Mouse (Mus musculus) mature B cell (primary cell): ENCODE measurements around the gene Pnpla5.
"Not testable (repeated sequence)": the region's sequence is repeated elsewhere in the genome, so short reads cannot be mapped to it uniquely, and the experiment has no call there.

Experiments used
- in situ Hi-C: fragments of 300-500 bp; cut with MboI; formaldehyde crosslinking; loops from 2 replicates; pipeline ENCODE4 v1.14.3; 2019

Pnpla5 gene

DNA sequence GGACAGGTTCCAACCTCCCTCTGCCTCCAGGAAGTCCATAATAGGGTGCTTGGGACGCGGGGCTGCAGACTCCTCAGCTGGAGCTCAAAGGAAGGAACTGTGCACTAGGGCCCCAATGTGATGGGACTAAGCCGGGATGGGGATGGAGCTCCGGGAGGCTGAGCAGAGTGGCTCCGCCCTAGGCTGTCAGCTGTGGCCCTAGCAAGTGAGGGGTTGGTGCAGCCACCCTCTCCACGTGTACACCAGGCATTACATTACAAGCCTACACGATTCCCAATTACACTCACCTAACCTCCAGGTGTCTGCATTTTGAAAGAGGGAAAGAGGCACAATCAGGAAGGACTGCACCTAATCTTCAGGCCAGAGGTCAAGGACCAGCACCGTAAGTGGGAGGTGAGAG is at the start of gene Pnpla5:
Gene Pnpla5 (minus strand): TSS at position 101 of the 400 bp plus-strand sequence.
- in situ Hi-C loops, result no loop called here

DNA sequence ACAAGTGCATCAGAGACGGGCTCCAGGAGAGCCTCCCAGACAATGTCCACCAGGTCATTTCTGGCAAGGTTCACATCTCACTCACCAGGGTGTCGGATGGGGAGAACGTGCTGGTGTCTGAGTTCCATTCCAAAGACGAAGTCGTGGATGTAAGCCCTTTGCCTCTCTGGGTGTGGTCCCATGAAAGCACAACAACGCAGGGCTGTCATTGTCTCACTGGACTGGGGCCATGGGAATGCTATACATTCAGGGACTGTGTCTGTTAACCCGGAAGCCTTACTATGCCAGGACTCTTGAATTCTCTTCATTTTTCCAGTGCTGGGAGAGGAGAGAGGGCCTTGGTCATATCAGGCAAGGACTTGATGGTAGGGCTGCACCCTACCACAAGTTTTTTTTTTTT is 48.2 kb upstream of the Pnpla5 start:
- in situ Hi-C loops, result no loop called here

DNA sequence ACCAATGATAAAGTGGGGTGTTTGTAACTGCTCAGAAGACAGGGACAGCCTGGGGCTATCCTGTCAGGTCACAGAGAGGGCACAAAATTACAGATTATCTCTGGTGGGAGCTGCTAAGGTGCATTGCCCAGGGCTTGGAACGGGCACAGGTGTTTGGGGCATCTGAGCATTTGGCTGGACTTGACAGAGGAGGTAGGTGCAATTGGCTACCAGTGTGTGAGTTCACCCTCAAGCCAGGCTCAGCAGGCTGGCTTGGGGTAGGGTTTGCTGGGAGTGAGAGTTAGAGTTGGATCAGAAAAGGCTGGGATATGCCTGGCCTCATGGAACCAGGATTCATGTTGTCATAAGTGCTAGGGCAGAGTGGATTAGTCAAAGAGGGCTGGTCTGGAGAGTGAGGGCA is 46.5 kb upstream of the Pnpla5 start:
- in situ Hi-C loops, result no loop called here

DNA sequence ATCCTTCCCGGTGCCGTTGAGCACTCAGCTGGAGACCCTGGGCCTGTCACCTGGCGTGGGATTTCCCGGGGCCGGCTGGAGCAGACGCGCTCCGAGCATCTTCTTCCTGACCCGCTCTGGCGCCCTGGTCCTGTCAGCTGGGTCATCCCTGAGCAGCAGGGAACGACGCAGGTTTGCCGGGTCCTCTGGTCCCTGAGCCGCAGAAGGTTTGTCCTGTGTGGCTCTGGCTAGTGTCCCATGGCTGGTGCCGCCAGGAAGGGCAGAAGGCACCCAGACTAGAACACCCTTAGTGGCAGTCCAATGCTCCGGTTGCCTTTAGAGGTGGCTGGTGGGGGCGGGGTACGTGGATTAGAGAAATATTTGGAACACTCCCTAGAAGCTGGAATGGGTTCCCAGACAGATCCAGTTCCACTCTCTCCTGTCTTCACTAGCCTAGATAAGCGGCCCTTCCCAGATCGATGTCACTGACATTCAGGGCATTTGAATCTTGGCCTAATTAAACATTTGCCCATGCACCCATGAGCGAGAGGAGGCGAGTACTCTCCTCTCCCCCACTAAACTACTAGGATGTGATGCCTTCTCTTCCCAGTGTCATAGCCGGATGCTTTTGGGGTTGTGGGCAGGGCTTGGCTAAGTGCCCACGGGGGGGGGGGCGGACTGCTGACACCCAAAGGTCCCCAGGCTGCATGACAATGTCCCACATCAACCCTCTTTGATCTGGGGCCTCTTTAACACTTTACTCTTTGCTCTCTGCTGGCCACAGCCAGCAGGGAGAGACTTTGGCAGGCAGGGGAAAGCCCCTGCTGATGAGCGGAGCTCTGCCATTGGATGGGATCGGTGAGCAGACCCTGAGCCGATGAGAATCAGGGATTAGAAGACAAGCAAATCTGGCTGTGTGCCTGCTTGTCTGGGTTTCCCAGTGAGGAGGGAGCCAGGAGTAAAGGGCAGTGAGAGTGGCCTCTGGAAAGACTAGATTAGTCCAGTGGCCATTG is 45.5 kb upstream of the Pnpla5 start:
- in situ Hi-C loops, result no loop called here

DNA sequence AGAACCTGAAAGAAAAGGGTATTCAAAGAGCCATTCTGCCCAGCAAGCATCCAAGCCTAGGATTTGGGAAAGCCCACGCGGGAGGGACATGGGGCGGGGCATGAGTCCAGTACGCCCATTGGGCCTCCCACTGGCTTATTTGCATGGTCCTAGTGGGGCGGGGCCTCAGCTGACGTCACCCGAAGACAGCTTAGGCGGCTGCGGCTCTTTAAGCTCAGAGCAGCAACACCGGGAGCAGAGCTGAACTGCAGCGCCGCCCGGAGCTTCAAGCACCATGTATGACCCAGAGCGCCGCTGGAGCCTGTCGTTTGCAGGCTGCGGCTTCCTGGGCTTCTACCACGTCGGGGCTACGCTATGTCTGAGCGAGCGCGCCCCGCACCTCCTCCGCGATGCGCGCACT is 44.6 kb upstream of the Pnpla5 start, which contains the start of gene Pnpla3:
Gene Pnpla3 (plus strand): TSS at position 238 of the 400 bp plus-strand sequence.
- in situ Hi-C loops, result no loop called here

DNA sequence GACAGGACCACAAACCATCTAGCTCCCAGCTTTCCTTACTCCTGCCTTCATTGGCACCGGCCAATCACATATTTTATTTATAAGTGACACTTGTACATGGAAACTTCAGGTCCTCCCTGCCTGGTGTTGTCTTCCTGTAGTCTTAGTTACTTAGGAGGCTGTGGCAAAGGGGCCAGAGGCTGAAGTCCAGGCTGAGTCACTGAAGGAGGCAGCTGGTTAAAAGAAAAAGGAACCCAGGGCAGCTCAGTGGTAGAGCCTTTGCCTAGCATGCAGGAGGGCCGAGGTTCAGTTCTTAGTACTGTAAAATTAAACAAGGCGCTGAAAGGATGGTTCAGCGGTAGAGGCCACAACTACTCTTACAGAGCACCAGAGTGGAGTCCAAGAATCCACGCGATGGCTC is 43.8 kb upstream of the Pnpla5 start:
- in situ Hi-C loops, result no loop called here

DNA sequence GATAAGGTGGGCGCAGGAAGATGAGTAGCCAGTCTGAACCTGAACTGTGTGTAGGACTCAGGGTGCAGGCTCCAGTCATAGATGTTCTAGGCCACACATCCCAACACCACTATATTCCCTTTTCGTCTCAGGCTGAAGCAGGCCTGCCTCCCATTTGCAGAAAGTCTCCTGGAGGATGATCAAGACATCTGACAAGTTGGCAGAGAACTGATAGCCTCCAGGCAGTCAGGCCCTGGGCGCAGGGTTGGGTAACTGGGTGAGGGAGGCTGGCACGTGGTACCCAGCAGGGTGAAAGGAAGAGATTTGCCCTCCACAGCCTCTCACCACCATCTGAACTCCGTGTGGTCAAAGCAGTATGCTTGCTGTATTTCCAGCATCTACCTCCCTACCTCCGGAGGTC is 38.9 kb upstream of the Pnpla5 start:
- in situ Hi-C loops, result no loop called here

DNA sequence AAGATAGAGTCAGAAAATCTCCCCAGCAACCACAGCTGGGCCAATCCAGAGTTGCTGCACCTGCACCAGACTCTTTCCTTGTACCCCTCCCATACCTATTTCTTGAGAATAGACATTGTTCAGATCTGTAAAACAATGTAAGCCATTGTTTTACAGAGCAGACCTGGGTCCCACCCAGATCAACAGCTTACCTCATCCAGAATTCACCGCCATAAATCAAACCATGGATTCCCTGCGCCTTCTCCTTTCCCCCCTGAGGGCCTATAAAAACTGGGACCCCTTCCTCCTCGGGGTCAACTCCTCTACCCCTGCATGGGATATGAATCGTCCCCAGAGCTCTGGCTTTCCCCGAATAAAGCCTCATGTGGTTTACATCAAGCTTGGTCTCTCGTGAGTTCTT is 34.6 kb upstream of the Pnpla5 start:
- in situ Hi-C loops, result not testable (repeated sequence)

DNA sequence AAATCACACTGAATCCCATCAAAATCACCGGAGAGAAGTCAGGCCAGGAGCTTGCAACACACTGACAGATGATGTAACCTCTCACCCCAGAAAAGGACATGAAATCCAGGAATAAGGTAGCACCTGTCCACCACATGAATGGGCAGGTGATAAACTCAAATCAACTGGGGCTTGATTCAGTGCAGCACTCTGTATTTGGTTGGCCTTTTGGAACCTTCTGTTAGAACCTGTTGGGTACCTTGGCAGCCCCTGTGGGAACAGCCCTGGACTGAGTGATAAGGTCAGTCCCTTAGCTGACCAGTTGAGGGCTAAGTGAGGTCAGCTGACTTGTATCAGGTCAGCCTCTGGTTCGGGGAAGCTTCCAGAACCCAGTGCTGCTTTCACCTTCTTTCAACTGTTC is 33.2 kb upstream of the Pnpla5 start:
- in situ Hi-C loops, result no loop called here

DNA sequence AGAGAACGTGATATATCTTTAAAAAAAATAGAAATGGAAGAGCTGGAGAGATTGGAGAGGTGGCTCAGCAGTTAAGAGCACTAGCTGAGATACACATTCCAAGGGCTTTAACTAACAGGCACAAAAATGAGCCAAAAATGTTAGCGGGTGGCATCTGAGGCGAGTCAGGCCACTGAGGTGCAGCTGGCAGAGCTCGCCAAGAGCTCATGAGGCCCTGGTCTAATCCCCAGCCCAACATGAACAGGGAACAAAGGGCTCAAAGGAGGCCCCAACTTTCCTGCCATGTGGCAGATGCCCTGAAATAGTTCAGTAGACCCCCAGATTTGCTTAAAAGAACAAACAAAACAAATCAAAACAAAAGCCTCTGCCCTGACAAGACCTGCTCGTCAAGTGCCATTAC is 18.0 kb upstream of the Pnpla5 start:
- in situ Hi-C loops, result no loop called here

DNA sequence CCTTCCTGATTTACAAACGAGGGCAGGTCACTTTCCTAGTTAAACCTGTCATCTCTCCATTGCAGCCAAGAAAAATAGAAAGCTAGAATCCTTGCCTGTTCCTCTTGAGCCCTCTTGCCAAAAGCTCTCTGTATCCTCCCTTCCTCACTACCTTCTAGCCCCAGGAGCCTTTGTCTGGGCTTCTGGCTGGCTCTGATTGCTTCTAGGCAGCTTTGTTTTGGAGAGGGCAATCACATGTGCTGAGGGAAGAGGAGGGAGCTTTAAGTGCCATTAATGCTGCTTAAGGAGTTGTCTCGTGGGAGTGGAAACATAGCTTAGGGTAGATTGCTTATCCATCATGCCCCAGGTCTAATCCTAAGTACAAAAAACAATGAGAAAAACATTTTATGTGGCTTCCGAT is 17.1 kb upstream of the Pnpla5 start:
- in situ Hi-C loops, result no loop called here

DNA sequence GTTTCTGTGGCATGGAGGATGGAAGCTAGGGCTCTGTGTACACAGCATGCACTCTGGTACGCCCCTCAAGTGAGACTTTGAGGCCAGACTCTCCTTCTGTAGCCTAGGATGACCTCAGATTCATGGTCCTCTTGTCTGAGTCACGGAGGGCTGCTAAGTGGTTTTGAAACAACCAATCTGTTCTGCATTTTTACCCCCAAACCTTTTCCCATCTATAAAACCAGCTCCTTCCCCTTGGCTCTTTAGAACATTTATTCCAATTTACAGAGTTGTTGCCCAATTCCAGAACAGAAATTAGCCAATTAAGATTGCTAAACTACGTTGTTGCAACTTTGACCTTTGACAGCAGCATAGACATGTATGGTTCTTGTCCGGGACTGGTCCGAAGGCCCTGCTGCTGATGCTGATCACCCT is 16.6 kb upstream of the Pnpla5 start:
- in situ Hi-C loops, result no loop called here

DNA sequence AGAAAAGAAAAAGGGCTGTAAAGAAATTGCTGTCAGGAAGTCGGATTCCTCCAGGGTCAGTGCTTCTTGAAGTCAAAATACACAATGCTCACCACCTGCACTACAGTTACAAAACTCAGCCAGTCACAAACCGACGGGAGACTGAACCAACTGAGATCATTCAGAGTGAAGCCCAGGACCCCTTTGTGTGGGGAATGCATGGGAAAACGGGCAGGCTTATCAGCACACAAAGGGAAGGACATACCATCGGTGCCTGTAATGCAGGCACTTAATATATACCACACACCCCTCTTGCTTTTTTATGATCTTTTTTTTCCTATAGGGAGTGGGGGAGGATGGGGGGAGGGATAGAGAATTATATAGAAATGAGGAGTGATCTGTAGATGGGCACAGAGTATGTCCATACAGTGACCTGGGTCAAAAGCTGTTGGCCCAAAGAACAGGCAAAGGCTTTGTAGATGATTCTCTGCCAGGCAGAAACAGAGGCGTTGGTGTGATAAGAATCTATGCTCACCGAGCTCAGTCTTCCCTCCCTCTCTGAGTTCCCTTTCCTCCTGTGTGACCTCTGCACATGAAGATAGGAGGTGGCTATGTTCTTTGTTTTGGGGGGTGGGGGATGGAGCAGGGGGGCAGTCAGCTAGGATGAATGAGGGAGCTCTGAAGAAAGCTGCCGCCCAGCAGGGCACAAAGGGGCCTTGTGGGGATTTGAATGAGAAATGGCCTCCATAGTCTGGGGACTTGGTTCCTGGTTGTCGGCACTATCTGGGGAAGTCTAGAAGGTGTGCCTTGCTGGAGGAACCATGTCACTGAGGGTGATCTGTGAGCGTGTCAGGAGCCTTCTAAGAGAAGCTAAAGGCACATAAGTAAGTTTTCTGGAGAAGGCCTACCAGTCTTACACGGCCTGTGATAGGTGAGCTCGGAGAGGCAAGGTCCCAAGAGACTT is 13.8 kb upstream of the Pnpla5 start:
- in situ Hi-C loops, result no loop called here

DNA sequence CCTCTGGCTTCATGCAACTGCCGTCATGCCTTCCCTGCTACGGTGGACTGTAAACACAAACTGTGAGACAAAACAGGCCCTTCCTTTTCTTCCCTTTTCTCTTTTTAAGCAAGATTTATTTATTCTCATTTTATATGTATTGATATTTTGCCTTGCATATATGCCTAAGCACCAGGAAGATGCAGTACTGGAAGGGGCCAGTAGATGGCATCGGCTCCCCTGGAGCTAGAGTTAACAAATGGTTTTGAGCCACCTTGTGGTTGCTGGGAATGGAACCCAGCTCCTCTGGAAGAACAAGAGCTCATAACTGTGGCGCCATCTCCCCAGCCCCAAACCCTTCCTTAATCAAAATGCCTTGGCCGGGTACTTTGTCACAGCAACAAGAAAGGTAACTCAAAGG is 12.5 kb upstream of the Pnpla5 start:
- in situ Hi-C loops, result no loop called here

DNA sequence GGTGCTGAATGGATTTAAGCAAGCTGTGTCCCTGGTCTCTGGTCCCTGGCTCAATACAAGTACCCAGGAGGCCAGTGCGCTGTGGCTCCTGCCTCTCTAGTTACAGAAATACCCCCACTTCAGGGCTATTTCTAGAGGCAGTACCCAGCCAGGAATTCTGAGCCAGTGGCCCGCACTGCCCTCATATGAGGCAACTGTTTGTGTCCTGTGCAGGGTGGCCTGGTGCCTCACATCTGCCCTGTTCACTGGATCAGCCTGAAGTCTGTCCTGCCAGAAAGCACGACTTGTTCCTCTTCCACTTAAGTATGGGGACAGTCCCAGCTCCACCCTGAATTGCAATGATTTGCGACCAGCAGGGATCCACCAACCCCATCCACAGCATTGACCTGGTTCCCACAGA is 10.5 kb upstream of the Pnpla5 start:
- in situ Hi-C loops, result no loop called here

DNA sequence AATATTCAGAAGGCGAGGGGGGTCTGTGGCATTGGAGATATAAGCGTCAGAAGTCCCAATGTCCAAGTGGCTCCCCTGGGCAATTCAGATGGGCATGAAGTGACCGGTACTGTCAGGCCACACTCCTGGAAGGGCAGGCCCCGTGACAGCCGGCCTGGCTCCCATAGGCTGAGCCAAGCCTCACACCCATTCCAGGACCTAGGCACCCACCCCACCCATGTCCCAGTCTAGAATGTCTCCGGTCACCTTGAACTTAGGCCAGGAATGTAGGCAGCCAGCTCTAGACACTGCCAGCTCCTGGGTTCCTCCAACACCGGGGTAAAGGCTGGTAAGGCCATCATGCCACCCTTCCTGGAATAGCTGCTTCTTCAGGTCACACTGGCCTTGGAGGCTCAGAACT is 9.0 kb upstream of the Pnpla5 start:
- in situ Hi-C loops, result no loop called here

DNA sequence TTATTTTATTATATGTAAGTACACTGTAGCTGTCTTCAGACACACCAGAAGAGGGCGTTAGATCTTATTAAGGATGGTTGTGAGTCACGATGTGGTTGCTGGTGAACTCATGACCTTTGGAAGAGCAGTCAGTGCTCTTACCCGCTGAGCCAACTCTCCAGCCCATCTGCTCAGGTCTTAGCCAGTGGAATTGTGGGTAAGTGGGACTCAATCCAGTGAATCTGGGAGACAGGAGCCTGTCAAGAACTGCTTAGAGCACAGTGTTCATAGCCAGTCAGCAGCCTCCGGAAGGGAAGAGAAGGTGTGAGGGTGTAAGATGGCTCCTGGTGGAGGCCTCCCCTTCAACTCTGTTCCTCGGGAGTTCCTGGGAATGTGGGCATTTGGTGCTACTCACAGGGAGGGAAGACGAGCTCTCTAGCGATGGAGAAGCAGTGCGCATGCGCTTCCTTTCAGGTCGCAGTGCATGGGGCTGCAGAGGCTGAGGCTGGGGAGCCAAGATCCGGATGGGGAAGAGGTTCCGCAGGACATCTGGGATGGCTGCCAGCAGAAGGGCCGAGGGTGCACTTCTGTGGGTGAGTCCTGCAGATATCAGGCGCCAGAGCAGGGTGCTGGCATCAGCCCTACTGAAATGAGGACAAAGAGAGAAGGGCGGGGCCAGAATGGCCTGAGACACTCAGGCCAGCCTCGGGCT is 8.3 kb upstream of the Pnpla5 start:
- in situ Hi-C loops, result no loop called here

DNA sequence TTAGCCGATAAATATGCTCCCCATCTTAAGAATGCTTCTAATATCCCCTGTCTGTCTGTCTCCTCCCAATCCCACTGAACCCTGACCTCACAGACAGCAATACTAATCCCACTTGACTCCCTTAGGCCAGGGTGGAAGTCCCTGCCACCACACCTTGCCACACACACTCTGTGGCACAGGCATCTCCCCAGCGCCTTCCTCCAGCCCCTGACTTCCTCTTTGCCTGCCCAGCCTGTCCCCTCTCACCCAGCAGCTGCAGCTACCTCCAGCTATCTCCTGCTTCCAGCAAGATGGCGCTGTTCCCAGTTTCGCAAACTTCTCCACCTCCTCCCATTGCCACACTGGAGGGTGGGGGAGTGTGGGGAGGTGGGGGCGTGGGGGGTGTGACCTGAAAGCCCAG is 3.9 kb upstream of the Pnpla5 start:
- in situ Hi-C loops, result no loop called here

DNA sequence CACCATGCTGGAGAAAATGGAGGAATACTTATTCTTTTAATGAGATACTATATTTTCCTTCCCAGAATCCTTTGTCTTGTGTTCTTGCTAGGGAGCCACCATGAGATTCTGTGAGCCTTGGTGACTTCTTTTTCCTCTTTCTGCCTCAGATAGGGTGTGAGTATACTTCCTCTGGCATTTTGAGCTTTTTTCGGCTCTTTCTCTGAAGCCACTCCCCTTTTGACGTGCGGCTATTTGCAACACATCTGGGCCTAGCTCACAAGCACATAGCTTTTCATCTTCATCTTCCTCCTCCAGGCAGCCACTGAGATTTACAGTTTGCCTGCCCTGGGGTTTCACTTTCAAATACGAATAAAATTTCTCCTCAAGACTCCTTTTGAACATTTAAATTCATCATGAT is 3.5 kb upstream of the Pnpla5 start:
- in situ Hi-C loops, result no loop called here

DNA sequence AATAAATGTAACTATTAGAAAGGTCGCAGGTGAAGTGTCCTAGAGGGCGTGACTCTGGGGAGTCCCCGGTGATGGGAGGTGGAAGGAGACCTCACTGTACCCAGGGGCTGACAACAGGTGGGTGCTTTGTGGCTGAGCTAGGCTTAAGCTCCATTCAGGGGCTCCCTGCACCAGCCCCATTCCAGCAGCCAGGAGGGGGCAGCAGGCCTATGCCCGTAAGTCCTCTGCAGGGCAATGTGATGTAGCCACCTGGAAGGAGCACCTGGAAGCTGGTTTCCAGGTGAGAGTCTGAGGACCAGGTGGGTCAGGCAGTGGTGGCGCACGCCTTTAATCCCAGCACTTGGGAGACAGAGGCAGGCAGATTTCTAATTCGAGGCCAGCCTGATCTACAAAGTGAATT is 1.1 kb upstream of the Pnpla5 start:
- in situ Hi-C loops, result no loop called here

DNA sequence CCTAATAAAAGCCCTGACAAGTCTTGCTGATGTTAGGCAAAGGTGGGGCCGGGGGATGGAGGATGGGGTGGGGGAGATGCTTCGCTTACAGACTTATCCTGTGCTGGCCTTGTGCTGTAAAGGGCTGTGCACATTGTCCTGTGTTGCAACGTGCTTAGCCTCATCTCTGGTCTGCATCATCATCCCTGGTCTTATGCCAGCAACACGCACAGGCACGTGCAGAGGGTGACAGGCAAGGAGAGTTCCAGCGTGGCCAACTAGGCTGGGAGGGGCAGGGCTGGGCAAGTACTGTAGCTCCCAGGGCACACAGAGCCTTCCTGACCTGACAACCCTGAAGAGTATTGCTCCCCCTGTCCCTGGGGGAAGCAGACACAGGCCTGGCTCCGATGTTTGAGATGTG is 1.9 kb downstream of the Pnpla5 start:
- in situ Hi-C loops, result no loop called here

DNA sequence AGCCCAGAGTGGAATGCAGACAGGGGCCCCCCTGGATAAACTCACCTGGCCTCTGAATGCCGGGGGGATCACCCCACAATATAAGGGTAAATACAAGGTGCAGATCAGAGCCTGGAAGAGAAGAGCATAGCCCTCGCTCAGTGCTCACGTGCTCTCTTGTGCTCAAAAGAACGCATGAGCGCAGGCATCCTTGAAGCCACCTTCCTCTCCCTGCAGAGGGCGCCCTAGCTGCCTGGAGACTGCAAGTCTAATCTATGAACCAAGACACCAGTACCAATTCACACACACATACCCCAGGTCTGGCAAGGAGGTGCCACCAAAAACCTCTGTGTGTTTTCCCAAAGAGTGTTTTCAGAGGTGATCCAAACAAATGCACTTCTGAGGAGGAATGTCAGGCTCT is 2.4 kb downstream of the Pnpla5 start:
- in situ Hi-C loops, result no loop called here
